8 mouse cellular contexts compared by ENCODE assay signal in genomic region chr12:28751508-28752263, GRCm38 (mm10). TPM values are rescaled to one million over a fixed set of nuclear protein-coding genes. Genes with fewer than 3 reads are reported as not detected.
A peak's percentile ranks its signal among the peaks of the same experiment; 100 is the strongest.
DNase-seq lines count a peak whose midpoint lies in the region; ATAC-seq lines count a peak whose summit lies in the region.

Eipr1 (plus strand) TSS chr12:28751803.

- peaks cover 3 to 12% of the 10 kb centered on the region in 2 experiments; a peak in 3 of 4 replicates for H3K4me1 ChIP-seq in heart, embryonic 14.5 days (ENCODE audit: control insufficient read depth in 2 of 2, insufficient read depth in 2 of 2, low read length in 2 of 2)
- H3K4me1 ChIP-seq in liver, embryonic 13.5 days (replicated peaks): peaks cover 43% of the 10 kb centered on the region
- peaks cover 4% of the 10 kb centered on the region; the same call in 1 of the 2 replicates for H3K4me1 ChIP-seq in stomach, embryonic 16.5 days (ENCODE audit: control insufficient read depth, insufficient read depth, low read length)

- peak within 1 kb of the TSS; percentile 92 for H3K4me2 ChIP-seq in heart, embryonic 14.5 days (ENCODE audit: low read length)
- H3K4me2 ChIP-seq in liver, embryonic 13.5 days: peak within 1 kb of the TSS; percentile 74
- H3K4me2 ChIP-seq in stomach, embryonic 16.5 days (ENCODE audit: low read depth, low read length): peak within 1 kb of the TSS; percentile 93

- H3K27me3 ChIP-seq in heart, embryonic 14.5 days (ENCODE audit: control insufficient read depth, insufficient read depth, low read length): no peaks in the 10 kb centered on the region
- no peaks in the 10 kb centered on the region for H3K27me3 ChIP-seq in liver, embryonic 13.5 days
- H3K27me3 ChIP-seq in stomach, embryonic 16.5 days (ENCODE audit: control insufficient read depth, insufficient read depth, low read length): no peaks in the 10 kb centered on the region

- 6% methylated on average over 36 of the region's 36 CpGs for WGBS in heart, embryonic 14.5 days
- 2% methylated on average over 36 of the region's 36 CpGs for WGBS in liver, embryonic 13.5 days (ENCODE audit: insufficient replicate concordance)
- WGBS in stomach, embryonic 16.5 days: 4% methylated on average over 36 of the region's 36 CpGs

- peak within 1 kb of the TSS; percentile 39 to 47; a peak in 2 of 4 replicates for H3K27ac ChIP-seq in heart, embryonic 14.5 days (replicated peaks in 1 of 2; ENCODE audit: control insufficient read depth in 1 of 2, insufficient read depth in 1 of 2, low read depth in 2 of 2, low read length in 2 of 2)
- peak within 1 kb of the TSS; percentile 81 for H3K27ac ChIP-seq in liver, embryonic 13.5 days
- H3K27ac ChIP-seq in stomach, embryonic 16.5 days (ENCODE audit: low read length): no peak within 1 kb of the TSS; the same call in 1 of the 2 replicates

- H3K9me3 ChIP-seq in heart, embryonic 14.5 days (ENCODE audit: control insufficient read depth, low read length): no peaks in the 10 kb centered on the region
- H3K9me3 ChIP-seq in liver, embryonic 13.5 days (replicated peaks): no peaks in the 10 kb centered on the region
- H3K9me3 ChIP-seq in stomach, embryonic 16.5 days (replicated peaks; ENCODE audit: control insufficient read depth, low read length): no peaks in the 10 kb centered on the region

- DNase-seq in c-Kit-negative CD71-positive TER-119-positive erythroid progenitor cells, embryonic 14.5 days (ENCODE audit: low read depth, low spot score): peak; percentile 97
- peak; percentile 82 for DNase-seq in fibroblast of lung, adult 2 months (ENCODE audit: low read depth)
- DNase-seq in kidney, postnatal 14 days: peak; percentile 94
- peak; percentile 88 for DNase-seq in liver, embryonic 13.5 days
- DNase-seq in neural tube, embryonic 10.5 days (ENCODE audit: extremely low spot score, low spot score): peak; percentile 86

- peaks cover 7% of the 10 kb centered on the region for H3K36me3 ChIP-seq in heart, embryonic 14.5 days (ENCODE audit: control insufficient read depth, insufficient read depth, low read length)
- peaks cover 8% of the 10 kb centered on the region for H3K36me3 ChIP-seq in liver, embryonic 13.5 days
- 0 out of 2 replicates have a peak, but pooled peaks cover 7% of the 10 kb centered on the region for H3K36me3 ChIP-seq in stomach, embryonic 16.5 days (ENCODE audit: control insufficient read depth, insufficient read depth, low read length)

- H3K4me3 ChIP-seq in heart, embryonic 14.5 days (ENCODE audit: control insufficient read depth in 1 of 2, insufficient read depth in 1 of 2, low read depth in 1 of 2, low read length in 2 of 2): peak within 1 kb of the TSS; percentile 68 to 78
- peak within 1 kb of the TSS; percentile 76 for H3K4me3 ChIP-seq in liver, embryonic 13.5 days (replicated peaks)
- H3K4me3 ChIP-seq in stomach, embryonic 16.5 days (replicated peaks; ENCODE audit: low read length): peak within 1 kb of the TSS; percentile 82

- peak within 1 kb of the TSS; percentile 77 for H3K9ac ChIP-seq in heart, embryonic 14.5 days (ENCODE audit: low read length)
- H3K9ac ChIP-seq in liver, embryonic 13.5 days: peak within 1 kb of the TSS; percentile 77
- peak within 1 kb of the TSS; percentile 78 for H3K9ac ChIP-seq in stomach, embryonic 16.5 days (ENCODE audit: low read length)

- peak; percentile 88 for ATAC-seq in CD4-positive, CD25-positive, alpha-beta regulatory T cell, adult 4 months
- peak; percentile 66 for ATAC-seq in heart, embryonic 14.5 days (ENCODE audit: insufficient number of reproducible peaks, insufficient read depth, low FRiP score, low read depth)
- ATAC-seq in liver, embryonic 13.5 days (ENCODE audit: low read depth): peak; percentile 87
- ATAC-seq in stomach, embryonic 16.5 days (ENCODE audit: insufficient read depth, low FRiP score): peak; percentile 86

RNA-seq across cellular contexts. Expression of gene Eipr1, which starts in this region (rescaled TPM):
- polyA plus RNA-seq in CD4-positive, CD25-positive, alpha-beta regulatory T cell, adult 4 months (2017; shearing (Covaris generic)): 10 to 100 TPM; 40.1 to 54.7 TPM
- 19.8 and 21.2 TPM in 2 replicates for polyA plus RNA-seq in heart, embryonic 14.5 days (2014; fragmentation: Nextera tagmentation; extraction: Ambion mirVana)
- polyA plus RNA-seq in liver, embryonic 13.5 days (2015; fragmentation: Nextera tagmentation; extraction: Ambion mirVana): 31.7 and 32.8 TPM in 2 replicates
- 24.9 and 27.7 TPM in 2 replicates for polyA plus RNA-seq in stomach, embryonic 16.5 days (2015; fragmentation: Nextera tagmentation; extraction: Ambion mirVana)
